Mouse (Mus musculus) fat pad, adult 2 months (tissue): Measurements from ENCODE around the gene Stac.

ENCODE experiments used
- DNase-seq: peaks from one replicate; pipeline ENCODE4 v3.0.0-alpha.2; 2011; ENCODE audit warnings: low read depth, low spot score; ENCODE audit errors: extremely low read depth

The Stac gene

DNA sequence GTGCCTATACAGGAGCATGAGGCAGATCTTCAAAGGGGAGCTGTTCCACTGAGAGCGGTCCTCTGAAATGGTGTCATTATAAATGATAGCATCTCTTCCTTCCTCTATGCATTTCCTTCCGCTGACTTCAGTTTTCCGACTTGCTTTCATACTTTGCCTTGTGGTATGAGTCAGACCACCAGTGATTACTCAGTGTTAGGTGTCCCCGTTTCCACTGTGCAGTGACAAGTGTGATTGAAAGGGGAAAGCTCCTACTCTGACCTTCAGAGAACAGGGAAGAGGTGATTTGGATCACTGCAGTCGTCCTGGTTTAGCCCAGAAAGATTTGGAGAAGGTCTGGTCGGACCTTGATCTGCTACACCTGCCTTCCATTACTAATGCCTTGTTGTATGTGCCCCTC is 81.4 kb downstream of the Stac start:
- DNase-seq: no peak

DNA sequence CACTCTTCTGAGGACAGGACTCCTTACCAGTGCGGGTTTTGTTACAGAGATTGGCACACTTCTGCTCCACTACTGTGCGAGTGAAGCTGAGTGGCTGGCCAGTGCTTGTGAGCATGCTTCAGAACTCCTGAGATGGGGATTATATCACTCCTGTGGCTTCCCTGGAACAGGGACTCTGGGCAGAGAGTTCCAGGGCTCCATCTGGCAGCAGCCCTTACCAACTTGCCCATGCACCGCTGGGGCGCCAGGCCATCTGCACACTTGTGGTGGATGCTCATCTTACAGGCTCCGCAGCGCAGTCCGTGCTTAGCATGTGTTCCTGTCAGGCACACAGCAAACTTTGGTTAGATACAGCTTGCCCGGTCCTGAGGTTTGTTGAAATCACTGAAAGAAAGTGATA is 83.5 kb downstream of the Stac start:
- no peak for DNase-seq

DNA sequence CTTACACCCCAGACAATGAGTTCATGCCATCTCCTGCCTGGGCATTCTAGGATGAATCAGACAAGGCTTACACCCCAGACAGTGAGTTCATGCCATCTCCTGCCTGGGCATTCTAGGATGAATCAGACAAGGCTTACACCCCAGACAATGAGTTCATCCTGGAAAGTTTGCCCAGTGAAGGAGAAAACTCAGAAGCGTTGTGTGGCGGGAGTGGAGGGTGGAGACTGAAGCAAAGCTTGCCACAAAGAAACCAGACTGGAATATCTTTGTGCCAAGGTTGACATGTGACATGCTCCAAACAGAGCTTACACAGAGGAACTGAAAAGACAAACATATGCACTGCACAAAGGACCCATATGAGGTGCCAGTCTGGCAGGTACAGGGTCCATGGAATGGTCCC is 102.6 kb downstream of the Stac start:
- no peak for DNase-seq

GRCm38 (mm10) chr9:111578784-111579183 is 111.4 kb downstream of the Stac start:
- no peak for DNase-seq

DNA sequence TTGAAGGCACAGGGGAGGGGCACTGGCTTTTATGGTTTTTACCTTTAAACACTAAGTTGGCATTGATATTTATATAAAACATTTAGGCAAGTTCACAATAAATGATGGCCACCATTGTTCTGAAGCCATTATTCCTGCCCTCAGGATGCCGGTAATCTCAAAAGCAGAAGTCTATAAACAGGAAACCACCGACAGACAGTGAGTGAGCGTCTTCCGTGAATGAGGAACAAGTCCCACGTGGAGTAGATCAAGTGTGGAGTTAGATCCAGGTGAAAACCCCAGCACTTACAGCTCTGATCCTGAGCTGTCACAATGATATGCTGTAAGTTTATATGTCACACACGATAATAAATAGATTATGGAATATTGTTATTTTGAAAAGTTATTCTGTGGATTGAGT is 112.7 kb downstream of the Stac start:
- DNase-seq: no peak

- DNase-seq: no peak
Observed at GRCm38 (mm10) chr9:111575889-111576288, 114.3 kb downstream of the Stac start.

DNA sequence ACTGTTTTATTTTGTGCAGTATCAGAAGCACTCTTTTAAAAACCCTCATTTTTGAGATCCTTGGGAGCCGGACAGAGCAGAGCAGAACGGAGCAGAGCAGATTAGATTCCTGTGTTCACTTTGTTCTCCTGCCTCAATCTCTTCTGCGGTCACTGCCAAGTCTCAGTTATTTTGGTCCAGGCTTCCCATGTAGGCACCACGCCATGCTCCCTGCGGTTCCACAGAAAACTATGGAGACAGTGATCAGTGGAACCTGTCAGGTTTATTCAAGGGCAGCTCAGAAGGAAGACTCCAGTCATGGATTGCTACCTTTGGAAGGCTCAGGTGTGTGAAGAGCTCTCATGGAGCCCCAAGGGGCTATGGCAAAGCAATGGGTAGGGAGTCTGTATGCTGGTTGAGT is 116.3 kb downstream of the Stac start:
- DNase-seq: no peak

GRCm38 (mm10) chr9:111571619-111572018 is 118.5 kb downstream of the Stac start:
- DNase-seq: no peak

DNA sequence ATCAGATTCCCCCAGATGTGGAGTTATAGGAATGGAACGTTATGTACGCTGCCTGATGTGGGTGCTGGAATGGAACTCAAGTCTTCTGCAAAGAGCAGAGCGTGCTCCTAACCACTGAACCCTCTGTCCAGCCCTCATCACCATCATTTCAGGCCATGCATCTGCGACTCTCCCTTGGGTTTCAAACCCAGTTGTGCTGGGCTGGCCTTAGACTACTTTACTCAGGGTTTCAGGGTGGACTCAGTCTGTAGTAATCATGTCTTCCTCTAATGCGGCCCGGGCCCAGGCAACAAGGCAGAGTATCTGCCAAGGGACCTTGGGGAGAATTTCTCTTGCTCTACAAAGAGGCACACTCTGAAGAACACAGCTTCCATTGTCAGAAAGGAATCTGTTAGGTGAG is 126.0 kb downstream of the Stac start:
- no peak for DNase-seq

DNA sequence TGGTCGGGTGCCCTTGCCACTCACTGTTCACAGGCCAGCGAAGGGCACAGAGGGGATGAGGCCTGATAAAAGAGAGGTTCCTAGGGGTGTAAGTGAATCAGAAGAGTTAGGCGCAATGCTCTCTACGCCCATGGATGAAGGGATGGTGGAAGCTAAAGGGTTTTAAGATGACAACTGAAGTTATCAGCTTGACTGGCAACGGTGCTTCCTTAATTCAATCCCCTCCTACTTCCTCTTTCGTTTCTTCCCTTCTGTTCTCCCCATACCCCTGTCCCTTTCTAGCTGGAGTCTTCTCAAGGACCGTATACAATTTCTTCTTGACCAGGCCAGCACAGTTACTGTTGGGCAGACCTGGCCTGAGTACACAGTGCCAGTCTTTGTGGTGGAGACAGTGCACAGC is 126.9 kb downstream of the Stac start:
- DNase-seq: no peak

DNA sequence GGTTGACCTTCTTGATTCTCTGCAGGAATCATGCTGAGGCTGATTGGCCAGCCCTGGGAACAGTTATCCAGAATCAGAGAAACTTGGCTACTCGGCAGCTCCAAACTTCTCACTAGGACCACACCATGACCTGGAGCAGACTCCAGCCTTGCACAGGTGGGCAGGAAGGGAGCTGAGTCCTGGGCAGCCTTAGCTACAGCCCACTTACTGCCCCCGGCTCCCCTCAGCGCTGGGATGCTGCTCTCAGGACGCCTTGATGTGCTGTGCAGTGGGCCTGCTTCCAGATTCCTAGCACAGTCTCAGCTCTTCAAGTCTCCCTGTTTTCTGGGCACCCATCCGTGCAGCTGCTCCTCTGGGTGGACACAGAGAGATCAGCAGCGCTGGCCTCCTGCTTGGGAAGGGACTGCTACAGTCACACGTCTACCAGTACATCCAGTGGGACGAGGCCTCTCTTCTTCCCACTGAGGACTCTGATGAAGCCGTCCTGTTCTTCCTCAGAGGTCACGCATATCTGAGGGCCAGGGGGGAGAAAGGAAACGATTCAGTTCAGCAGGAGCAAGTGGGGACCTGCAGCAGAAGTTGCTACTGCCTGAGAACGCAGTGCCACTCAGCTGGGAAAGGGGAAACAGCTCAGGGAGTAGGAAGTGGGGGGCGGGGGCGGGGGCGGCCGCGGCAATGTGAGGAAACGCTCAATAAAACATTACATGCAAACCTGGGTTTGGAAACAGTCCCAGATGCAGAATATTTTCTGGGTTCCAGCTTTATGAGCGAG is 127.7 kb downstream of the Stac start:
- no peak for DNase-seq

DNA sequence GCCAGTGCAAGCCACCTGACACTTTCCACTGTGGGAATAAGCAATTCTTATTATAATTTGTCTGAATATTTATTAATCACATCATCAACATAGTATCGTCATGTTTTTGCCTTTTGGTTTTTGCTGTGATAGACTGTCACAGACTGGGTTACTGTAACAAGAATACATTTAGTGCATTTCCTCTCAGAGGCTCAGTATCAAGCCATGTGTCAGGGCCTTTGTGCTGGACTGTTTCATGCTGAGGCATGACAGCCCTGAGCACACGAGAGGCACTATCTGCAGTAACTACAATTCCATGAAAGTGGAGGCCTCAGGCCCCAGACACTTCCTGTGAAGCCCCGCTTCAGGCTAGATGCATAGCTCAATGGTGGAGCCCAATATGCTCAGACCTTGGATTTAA is 133.4 kb downstream of the Stac start:
- no peak for DNase-seq

- no peak for DNase-seq
Observed at GRCm38 (mm10) chr9:111552865-111553264, 137.3 kb downstream of the Stac start.

- DNase-seq: no peak
Observed at GRCm38 (mm10) chr9:111551461-111552190, 138.5 kb downstream of the Stac start.

DNA sequence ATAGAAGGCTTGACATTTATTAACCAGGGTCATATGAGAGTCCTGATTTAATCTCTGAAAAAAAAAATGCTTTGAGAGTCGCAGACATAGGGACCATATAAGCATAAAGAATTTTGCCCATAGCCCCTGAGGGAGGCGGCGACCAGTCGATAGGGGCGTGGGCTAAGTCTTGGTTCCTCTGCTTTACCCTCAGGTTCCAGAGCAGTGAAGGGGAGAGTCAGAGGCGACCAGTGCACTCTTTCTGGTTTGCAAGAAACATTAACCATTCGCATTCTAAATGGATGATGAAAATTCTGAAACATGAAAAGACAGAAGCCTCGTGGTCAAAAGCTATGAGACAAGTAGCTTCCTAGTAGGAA is 139.2 kb downstream of the Stac start:
- DNase-seq: no peak

DNA sequence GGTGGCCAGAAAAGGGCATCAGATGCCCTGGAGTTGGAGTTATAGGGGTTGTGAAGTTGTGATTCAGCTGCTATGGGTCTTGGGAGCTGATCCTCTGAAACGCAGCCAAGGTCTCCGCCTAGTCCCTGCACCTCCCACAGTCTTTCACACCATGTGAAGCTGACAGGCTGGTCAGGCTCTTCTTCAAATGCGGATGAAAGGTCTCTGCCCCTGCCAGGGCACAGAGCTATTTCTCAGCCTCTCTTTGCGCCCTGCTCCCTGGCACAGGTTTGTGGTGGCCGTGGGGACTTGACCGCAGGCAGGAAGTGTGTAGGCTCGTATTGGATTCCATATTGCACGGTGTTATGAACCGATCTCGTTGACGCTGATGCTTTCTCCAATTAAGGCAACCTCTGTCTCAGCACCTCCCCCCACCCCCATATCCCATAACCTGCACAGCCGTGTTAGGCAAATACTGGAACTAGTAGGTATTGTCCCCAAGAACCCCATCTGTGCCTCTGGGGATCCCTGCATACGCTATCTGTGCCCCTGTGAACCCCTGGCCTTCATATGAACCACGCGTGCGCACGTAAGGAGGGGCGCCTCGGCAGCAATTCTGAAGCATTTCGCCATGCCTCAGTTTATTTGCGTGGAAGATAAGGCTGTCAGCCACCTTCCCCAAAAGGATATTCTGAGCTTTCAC is 139.7 kb downstream of the Stac start:
- DNase-seq: no peak

DNA sequence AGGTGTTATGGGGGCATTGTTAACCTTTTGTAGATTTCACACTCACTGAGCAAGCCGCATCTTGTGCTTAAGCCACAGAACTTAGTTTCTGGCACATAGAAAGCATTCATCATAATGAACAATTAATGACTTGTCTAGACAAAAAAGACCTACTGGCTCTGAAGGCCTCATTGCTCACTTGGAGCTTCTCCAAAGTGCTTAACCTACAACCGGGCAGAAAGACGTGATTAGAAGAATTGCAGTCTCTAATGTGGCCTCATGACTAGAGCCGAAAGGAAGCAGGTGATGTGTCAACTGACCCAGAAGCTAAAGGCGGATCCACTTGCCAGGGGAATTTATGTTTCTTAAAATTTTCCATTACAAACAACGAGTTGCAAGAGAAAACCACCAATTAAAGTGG is 147.5 kb downstream of the Stac start:
- DNase-seq: peak; percentile 94

GRCm38 (mm10) chr9:111535445-111536064 is 154.6 kb downstream of the Stac start:
- no peak for DNase-seq

- DNase-seq: no peak
Observed at GRCm38 (mm10) chr9:111534744-111535423, 155.3 kb downstream of the Stac start.

DNA sequence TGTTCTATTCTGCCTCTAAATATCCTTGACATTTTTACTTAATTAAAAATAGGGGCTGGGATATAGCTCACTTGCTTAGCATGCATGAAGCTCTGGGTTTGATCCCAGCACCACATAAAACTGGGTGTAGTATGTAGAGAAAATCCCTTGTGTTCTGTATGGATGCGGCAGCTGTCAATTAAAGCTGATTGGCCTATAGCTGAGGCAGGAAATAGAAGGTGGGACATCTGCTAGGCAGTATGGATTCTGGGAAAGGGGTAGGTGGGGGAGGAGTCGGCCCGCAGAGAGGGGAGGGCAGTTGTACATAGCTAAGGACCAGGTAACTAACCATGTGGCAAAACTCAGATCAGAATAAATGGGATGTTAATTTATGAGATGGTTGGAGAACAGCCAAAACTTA is 166.3 kb downstream of the Stac start:
- DNase-seq: no peak

DNA sequence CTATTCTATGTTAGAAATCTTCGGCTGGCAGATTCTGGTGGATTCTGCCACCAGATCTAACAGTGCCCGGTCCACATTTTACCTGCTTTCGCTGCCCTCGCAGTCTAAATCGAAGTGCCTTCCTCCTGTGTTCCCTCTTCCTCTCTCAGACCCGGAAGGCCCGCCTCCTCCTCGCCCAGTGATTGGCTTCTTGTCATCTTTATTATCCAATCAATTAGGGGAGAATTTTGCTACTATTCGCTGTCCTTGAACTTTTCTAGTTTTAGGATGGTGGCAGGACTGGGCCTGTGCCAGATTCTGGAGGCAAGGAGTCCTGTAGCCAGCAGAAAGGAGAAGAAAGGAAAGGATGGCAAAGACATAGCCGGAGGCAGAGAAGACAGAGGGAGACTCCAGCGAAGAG is 167.0 kb downstream of the Stac start:
- no peak for DNase-seq
